Mouse (Mus musculus) kidney, postnatal 4 days (tissue): ENCODE results near the gene Npb.
A peak's percentile ranks its signal among the peaks of the same experiment; 100 is the strongest.

Source experiments
- DNase-seq, 2 experiments: peaks; one replicate each; pipeline ENCODE4 v3.0.0; 2021; ENCODE audit warnings: mixed read lengths in 2 of 2

Gene Npb

GRCm38 (mm10) chr11:120616617-120617294 lies 8.5 kb downstream of the Npb start:
- peak in 1 of 2 experiments; percentile 37 for DNase-seq

GRCm38 (mm10) chr11:120617519-120618112 lies 9.3 kb downstream of the Npb start, which contains the start of gene Pcyt2:
TSS of gene Pcyt2 (minus strand) at chr11:120617936.
- peak; percentile 94 to 96 for DNase-seq

GRCm38 (mm10) chr11:120618619-120619535 lies 10.6 kb downstream of the Npb start:
- DNase-seq = no peak

GRCm38 (mm10) chr11:120620195-120620594 lies 11.9 kb downstream of the Npb start:
- no peak for DNase-seq

- no peak for DNase-seq
Measured at GRCm38 (mm10) chr11:120622805-120623204, 14.5 kb downstream of the Npb start.

- peak; percentile 82 to 89 for DNase-seq
Measured at GRCm38 (mm10) chr11:120623961-120624679, 15.8 kb downstream of the Npb start.

- DNase-seq = peak; percentile 90 to 94
Measured at GRCm38 (mm10) chr11:120624680-120625111, 16.4 kb downstream of the Npb start.

- no peak for DNase-seq
Measured at GRCm38 (mm10) chr11:120625152-120625775, 17.0 kb downstream of the Npb start, which contains the start of gene Sirt7. TSS of gene Sirt7 (minus strand) at chr11:120625240.

GRCm38 (mm10) chr11:120626785-120627467 lies 18.6 kb downstream of the Npb start:
- no peak for DNase-seq

- no peak for DNase-seq
Measured at GRCm38 (mm10) chr11:120627468-120628300, 19.4 kb downstream of the Npb start.

GRCm38 (mm10) chr11:120628601-120629340 lies 20.5 kb downstream of the Npb start:
- DNase-seq = no peak

- peak in 1 of 2 experiments; percentile 62 for DNase-seq
Measured at GRCm38 (mm10) chr11:120629341-120629730, 21.1 kb downstream of the Npb start.

GRCm38 (mm10) chr11:120629911-120630310 lies 21.6 kb downstream of the Npb start:
- peak; percentile 63 to 72 for DNase-seq

GRCm38 (mm10) chr11:120630401-120630871 lies 22.2 kb downstream of the Npb start:
- DNase-seq = peak; percentile 57 to 70

- DNase-seq = peak in 1 of 2 experiments; percentile 52
Measured at GRCm38 (mm10) chr11:120630881-120631725, 22.8 kb downstream of the Npb start.

- DNase-seq = no peak
Measured at GRCm38 (mm10) chr11:120631726-120632448, 23.6 kb downstream of the Npb start.
